Mouse (Mus musculus): ENCODE measurements at regions not wholly inside any gene's neighbourhood (a gene's known extent, or its start where the extent isn't known, plus 50 kb on each side); places are given as distances from the start of the nearest gene placed in this dataset.

DNA sequence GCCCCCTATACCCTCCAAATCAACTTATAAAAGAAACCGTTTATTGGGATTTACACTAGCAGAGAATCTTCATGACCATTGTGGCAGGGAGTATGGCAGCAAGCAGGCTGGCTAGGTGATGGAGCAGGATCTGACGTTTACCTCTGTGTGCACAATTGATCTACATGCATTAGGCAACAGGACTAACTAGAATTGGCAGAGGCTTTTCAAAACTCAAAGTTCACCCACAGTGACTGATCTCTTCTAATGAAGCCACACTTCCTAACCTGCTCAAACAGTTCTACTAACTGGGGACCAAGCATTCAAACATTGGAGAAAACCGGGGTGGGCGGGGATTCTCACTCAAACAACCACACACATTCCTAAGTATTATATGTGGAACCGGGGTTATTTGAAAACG, 1382.9 kb upstream of the Tenm2 start:
- no peak overlapping the region for H3K27ac ChIP-seq (ENCODE audit: insufficient read depth, low read depth, low read length)
- H3K27me3 ChIP-seq (replicated peaks; ENCODE audit: control insufficient read depth, insufficient read depth, low read length) = no peaks in the 10 kb centered on the region
- TF ChIP-seq CTCF (conservative IDR thresholded peaks at IDR 0.05; ENCODE audit: insufficient read depth, insufficient read length, low read depth, low read length) = no peak
- TF ChIP-seq POLR2A (IDR thresholded peaks at IDR 0.05; ENCODE audit: low read depth, low read length) = no peak
- 80% methylated on average over 6 of the region's 6 CpGs for WGBS
- no peak overlapping the region for H3K4me3 ChIP-seq (ENCODE audit: insufficient read depth, low read depth, low read length)
- no peaks in the 10 kb centered on the region for H3K4me1 ChIP-seq (ENCODE audit: control insufficient read depth, insufficient read depth, low read length)
- no peaks in the 10 kb centered on the region for H3K36me3 ChIP-seq (ENCODE audit: control insufficient read depth, insufficient read depth, low read length)
- DNase-seq = no peak

GRCm38 (mm10) chr11:38600971-38601370, 1365.2 kb upstream of the Tenm2 start:
- Histone ChIP-seq H3K4me3 (ENCODE audit: insufficient read depth, low read depth, low read length) (no peak overlapping the region), H3K27me3 (replicated peaks; ENCODE audit: control insufficient read depth, insufficient read depth, low read length) (no peaks in the 10 kb centered on the region), H3K27ac (ENCODE audit: insufficient read depth, low read depth, low read length) (no peak overlapping the region), H3K4me1 (ENCODE audit: control insufficient read depth, insufficient read depth, low read length) (no peaks in the 10 kb centered on the region), H3K36me3 (ENCODE audit: control insufficient read depth, insufficient read depth, low read length) (no peaks in the 10 kb centered on the region)
- TF ChIP-seq CTCF (conservative IDR thresholded peaks at IDR 0.05; ENCODE audit: insufficient read depth, insufficient read length, low read depth, low read length) = no peak
- no peak for TF ChIP-seq POLR2A (IDR thresholded peaks at IDR 0.05; ENCODE audit: low read depth, low read length)
- 52% methylated on average over 4 of the region's 4 CpGs for WGBS
- no peak for DNase-seq

DNA sequence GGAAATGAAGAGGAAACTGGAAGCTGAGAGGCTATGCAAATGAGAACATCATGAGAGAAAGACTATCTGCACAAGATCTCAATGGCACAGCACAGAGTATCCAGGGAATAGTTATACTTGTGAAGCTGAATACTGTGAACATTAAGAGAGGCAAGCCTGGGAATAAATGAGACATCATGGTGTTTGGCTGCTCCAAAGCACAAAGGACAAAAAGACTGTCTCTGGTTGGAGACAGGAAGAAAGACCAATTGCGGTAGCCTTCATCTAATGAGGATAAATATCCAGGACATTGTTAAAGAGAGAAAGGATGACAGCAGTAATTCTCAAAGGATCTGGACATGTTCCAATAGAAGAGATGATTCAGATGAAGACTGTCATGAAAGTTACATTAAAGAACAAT, 1332.8 kb upstream of the Tenm2 start:
- TF ChIP-seq CTCF (conservative IDR thresholded peaks at IDR 0.05; ENCODE audit: insufficient read depth, insufficient read length, low read depth, low read length) = no peak
- TF ChIP-seq POLR2A (IDR thresholded peaks at IDR 0.05; ENCODE audit: low read depth, low read length) = no peak
- no peak for DNase-seq
- 94% methylated on average over 1 of the region's 1 CpGs for WGBS

DNA sequence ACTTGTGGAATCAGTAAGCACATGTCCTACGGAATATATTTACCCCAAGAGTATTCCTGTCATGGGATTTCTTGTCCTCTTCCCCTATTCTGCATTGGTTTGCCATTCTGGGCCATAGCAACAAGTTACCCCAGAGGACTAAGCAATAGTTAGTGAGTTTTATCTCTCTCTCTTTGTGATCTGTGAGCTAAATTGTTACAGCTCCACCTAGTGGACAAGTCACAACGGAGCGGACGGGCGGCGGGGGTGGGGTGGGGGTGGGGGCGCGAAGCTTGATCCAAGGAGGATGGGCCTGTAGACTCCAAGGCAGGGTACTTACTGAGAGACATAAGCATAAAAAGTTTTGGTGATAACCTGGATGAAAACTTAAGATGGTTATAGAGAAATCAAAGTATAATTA, 1308.1 kb upstream of the Tenm2 start:
- 12% methylated on average over 8 of the region's 8 CpGs for WGBS

More for the DNA sequence above, 1332.8 kb upstream of the Tenm2 start:
- Histone ChIP-seq H3K27me3 (replicated peaks; ENCODE audit: control insufficient read depth, insufficient read depth, low read length) (no peaks in the 10 kb centered on the region), H3K27ac (ENCODE audit: insufficient read depth, low read depth, low read length) (no peak overlapping the region), H3K4me3 (ENCODE audit: insufficient read depth, low read depth, low read length) (no peak overlapping the region), H3K36me3 (ENCODE audit: control insufficient read depth, insufficient read depth, low read length) (no peaks in the 10 kb centered on the region), H3K4me1 (ENCODE audit: control insufficient read depth, insufficient read depth, low read length) (no peaks in the 10 kb centered on the region)

GRCm38 (mm10) chr11:38540097-38540496, 1304.3 kb upstream of the Tenm2 start:
- no peak for TF ChIP-seq CTCF (conservative IDR thresholded peaks at IDR 0.05; ENCODE audit: insufficient read depth, insufficient read length, low read depth, low read length)
- no peak for TF ChIP-seq POLR2A (IDR thresholded peaks at IDR 0.05; ENCODE audit: low read depth, low read length)
- Histone ChIP-seq H3K27me3 (replicated peaks; ENCODE audit: control insufficient read depth, insufficient read depth, low read length) (no peaks in the 10 kb centered on the region), H3K27ac (ENCODE audit: insufficient read depth, low read depth, low read length) (no peak overlapping the region), H3K4me3 (ENCODE audit: insufficient read depth, low read depth, low read length) (no peak overlapping the region), H3K4me1 (ENCODE audit: control insufficient read depth, insufficient read depth, low read length) (no peaks in the 10 kb centered on the region), H3K36me3 (ENCODE audit: control insufficient read depth, insufficient read depth, low read length) (no peaks in the 10 kb centered on the region)
- DNase-seq = no peak
- 87% methylated on average over 2 of the region's 2 CpGs for WGBS

More for the DNA sequence above, 1308.1 kb upstream of the Tenm2 start:
- H3K27me3 ChIP-seq (replicated peaks; ENCODE audit: control insufficient read depth, insufficient read depth, low read length) = no peaks in the 10 kb centered on the region
- no peak for TF ChIP-seq POLR2A (IDR thresholded peaks at IDR 0.05; ENCODE audit: low read depth, low read length)
- 0 out of 2 replicates have a peak, but pooled peaks have one; percentile 4 for TF ChIP-seq CTCF (conservative IDR thresholded peaks at IDR 0.05; ENCODE audit: insufficient read depth, insufficient read length, low read depth, low read length)
- H3K4me3 ChIP-seq (ENCODE audit: insufficient read depth, low read depth, low read length) = no peak overlapping the region
- DNase-seq = no peak
- H3K4me1 ChIP-seq (ENCODE audit: control insufficient read depth, insufficient read depth, low read length) = no peaks in the 10 kb centered on the region
- no peak overlapping the region for H3K27ac ChIP-seq (ENCODE audit: insufficient read depth, low read depth, low read length)
- H3K36me3 ChIP-seq (ENCODE audit: control insufficient read depth, insufficient read depth, low read length) = no peaks in the 10 kb centered on the region

GRCm38 (mm10) chr11:38532282-38532681, 1296.5 kb upstream of the Tenm2 start:
- Histone ChIP-seq H3K36me3 (ENCODE audit: control insufficient read depth, insufficient read depth, low read length) (no peaks in the 10 kb centered on the region), H3K27ac (ENCODE audit: insufficient read depth, low read depth, low read length) (no peak overlapping the region), H3K4me3 (ENCODE audit: insufficient read depth, low read depth, low read length) (no peak overlapping the region), H3K4me1 (ENCODE audit: control insufficient read depth, insufficient read depth, low read length) (no peaks in the 10 kb centered on the region), H3K27me3 (replicated peaks; ENCODE audit: control insufficient read depth, insufficient read depth, low read length) (no peaks in the 10 kb centered on the region)
- TF ChIP-seq CTCF (conservative IDR thresholded peaks at IDR 0.05; ENCODE audit: insufficient read depth, insufficient read length, low read depth, low read length) (no peak), POLR2A (IDR thresholded peaks at IDR 0.05; ENCODE audit: low read depth, low read length) (no peak)
- no peak for DNase-seq
- WGBS = 32% methylated on average over 2 of the region's 2 CpGs

DNA sequence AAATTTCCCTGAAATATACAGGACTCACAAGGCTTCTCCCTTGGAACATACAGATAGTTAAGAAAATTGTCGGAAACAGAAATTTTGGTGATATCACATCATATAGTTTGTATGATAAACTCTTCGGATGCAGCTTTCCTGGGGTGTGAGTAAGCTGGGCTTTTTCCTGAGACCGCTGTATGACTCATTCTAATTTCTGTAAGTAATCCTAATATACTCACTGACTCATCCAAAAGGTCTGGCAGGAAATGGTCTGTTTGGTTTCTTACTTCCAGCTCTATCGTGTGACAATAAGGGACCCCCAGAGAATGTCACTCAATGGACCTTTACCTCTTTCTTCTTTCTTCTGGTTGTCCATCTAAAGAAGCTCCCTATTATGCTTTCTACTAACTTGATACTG, 1273.9 kb upstream of the Tenm2 start:
- H3K4me1 ChIP-seq (ENCODE audit: control insufficient read depth, insufficient read depth, low read length) = no peaks in the 10 kb centered on the region
- 79% methylated on average over 4 of the region's 4 CpGs for WGBS

GRCm38 (mm10) chr11:38464239-38464596, 1228.5 kb upstream of the Tenm2 start:
- 88% methylated on average over 2 of the region's 2 CpGs for WGBS
- H3K36me3 ChIP-seq (ENCODE audit: control insufficient read depth, insufficient read depth, low read length) = no peaks in the 10 kb centered on the region
- no peak for DNase-seq
- H3K27me3 ChIP-seq (replicated peaks; ENCODE audit: control insufficient read depth, insufficient read depth, low read length) = no peaks in the 10 kb centered on the region
- H3K4me1 ChIP-seq (ENCODE audit: control insufficient read depth, insufficient read depth, low read length) = no peaks in the 10 kb centered on the region
- TF ChIP-seq POLR2A (IDR thresholded peaks at IDR 0.05; ENCODE audit: low read depth, low read length) (no peak), CTCF (conservative IDR thresholded peaks at IDR 0.05; ENCODE audit: insufficient read depth, insufficient read length, low read depth, low read length) (no peak)
- no peak overlapping the region for H3K27ac ChIP-seq (ENCODE audit: insufficient read depth, low read depth, low read length)
- no peak overlapping the region for H3K4me3 ChIP-seq (ENCODE audit: insufficient read depth, low read depth, low read length)

More for the DNA sequence above, 1273.9 kb upstream of the Tenm2 start:
- no peaks in the 10 kb centered on the region for H3K27me3 ChIP-seq (replicated peaks; ENCODE audit: control insufficient read depth, insufficient read depth, low read length)
- H3K36me3 ChIP-seq (ENCODE audit: control insufficient read depth, insufficient read depth, low read length) = no peaks in the 10 kb centered on the region
- H3K27ac ChIP-seq (ENCODE audit: insufficient read depth, low read depth, low read length) = no peak overlapping the region
- no peak for TF ChIP-seq CTCF (conservative IDR thresholded peaks at IDR 0.05; ENCODE audit: insufficient read depth, insufficient read length, low read depth, low read length)
- no peak for TF ChIP-seq POLR2A (IDR thresholded peaks at IDR 0.05; ENCODE audit: low read depth, low read length)
- no peak overlapping the region for H3K4me3 ChIP-seq (ENCODE audit: insufficient read depth, low read depth, low read length)
- DNase-seq = no peak

Measured in kidney, adult 2 months (tissue).